Mouse (Mus musculus) kidney, adult 9 months (tissue): ENCODE measurements around the gene Srsf11.

Experiments used
- DNase-seq: peaks from one replicate; pipeline ENCODE4 v3.0.0; 2022

Srsf11 gene

DNA sequence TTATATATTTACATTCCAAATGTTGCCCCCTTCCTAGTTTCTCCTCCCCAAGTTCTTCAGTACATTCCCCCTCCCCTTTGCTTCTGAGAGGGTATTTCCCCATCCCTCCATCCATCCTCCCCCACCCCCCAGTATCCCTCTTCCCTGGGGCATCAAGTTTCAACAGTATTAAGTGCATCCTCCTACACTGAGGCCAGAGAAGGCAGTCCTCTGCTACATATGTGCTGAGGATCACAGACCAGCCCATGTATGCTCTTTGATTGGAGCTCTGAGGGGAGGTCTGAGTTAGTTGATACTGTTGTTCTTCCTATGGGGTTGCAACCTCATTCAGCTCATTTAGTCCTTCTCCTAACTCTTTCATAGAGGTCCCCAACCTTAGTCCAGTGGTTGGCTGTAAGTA is 56.8 kb downstream of the Srsf11 start:
- no peak for DNase-seq

DNA sequence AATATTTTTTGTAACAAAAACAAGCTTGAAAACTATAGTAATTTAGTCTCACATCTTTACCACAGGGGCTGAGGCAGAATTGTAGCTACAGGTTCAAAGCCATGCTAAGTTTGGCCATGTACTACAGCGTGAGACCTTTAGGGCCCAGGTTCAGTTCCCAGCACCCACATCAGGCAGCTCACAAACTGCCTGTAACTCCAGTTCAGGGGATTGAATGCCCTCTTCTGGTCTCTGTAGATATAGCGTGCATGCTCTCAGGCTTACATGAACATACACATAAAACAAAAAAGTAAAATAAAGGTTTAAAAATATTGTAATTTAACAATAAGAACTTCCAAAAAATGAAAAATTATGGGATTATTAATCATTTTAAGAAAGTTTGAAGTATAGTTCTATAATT is 63.2 kb downstream of the Srsf11 start:
- no peak for DNase-seq

DNA sequence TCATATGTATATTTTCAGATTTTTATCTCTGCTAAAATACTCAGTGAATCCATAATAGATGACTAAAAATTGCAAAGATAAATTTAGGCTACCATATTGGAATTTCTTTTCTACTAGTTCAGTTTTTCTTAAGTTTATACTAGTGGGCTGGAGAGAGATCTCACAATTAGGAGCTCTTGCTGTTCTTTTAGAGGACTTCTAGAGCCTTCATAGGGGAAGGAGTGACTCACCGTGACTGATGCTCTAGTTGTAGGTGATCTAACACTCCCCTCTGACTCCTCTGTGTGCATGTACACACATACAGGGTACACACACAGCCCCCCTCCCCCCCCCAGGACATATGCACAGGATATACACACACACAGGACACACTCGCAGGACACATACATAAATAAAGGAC is 65.3 kb downstream of the Srsf11 start:
- no peak for DNase-seq
